Mouse (Mus musculus): ENCODE measurements at regions not wholly inside any gene's neighbourhood (a gene's known extent, or its start where the extent isn't known, plus 50 kb on each side); places are given as distances from the start of the nearest gene placed in this dataset.

DNA sequence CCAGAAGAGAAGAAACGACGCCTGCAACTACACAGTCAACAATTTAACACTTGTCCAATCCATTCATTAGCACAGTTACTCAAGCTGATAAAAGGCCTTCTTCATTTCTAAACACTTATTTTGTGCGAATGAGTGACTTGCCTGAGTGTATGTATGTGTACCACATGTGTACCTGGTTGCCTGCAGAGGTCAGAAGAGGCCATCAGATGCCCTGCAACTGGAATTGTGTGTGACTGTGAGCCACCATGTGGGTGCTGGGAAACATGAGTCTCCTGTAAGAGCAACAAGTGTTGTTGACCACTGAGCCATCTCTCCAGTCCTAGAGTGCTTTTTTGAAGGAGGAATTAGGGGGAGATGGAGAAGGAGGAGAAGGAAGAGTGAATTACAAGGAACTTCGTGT lies 90.2 kb upstream of the Foxq1 start:
- no peaks in the 10 kb centered on the region for H3K27me3 ChIP-seq (replicated peaks)
- no peak overlapping the region for H3K4me3 ChIP-seq (replicated peaks)
- H3K4me1 ChIP-seq = no peaks in the 10 kb centered on the region
- TF ChIP-seq FLI1 (IDR thresholded peaks at IDR 0.05; ENCODE audit: low read length) (no peak), GATA1 (IDR thresholded peaks at IDR 0.05; ENCODE audit: borderline replicate concordance, low read length) (no peak)
- no peaks in the 10 kb centered on the region for H3K36me3 ChIP-seq (replicated peaks; ENCODE audit: low read length)
- 0 out of 2 replicates have a peak, but pooled peaks cover 5% of the 10 kb centered on the region for H3K9me3 ChIP-seq

DNA sequence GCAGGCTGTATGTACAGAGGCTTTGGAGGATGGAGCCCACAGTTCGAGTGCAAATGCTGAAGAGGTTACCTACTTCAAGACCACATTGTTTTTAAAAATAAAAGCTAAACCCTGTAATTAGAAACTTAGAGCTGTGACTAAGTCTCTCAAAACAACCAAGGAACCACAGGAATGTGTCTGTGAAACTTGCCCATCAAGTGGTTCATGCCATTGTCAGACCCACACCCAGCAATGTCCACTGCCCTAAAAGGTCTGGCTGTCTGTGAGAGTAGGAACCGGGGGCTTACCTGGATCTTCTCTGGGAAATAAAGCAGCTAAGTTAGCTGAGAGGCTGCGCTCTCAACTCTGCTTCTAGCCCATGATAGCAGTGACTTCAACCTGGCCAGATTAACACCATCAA lies 87.8 kb upstream of the Foxq1 start:
- H3K27me3 ChIP-seq (replicated peaks) = no peaks in the 10 kb centered on the region
- TF ChIP-seq FLI1 (IDR thresholded peaks at IDR 0.05; ENCODE audit: low read length) (no peak), GATA1 (IDR thresholded peaks at IDR 0.05; ENCODE audit: borderline replicate concordance, low read length) (no peak)
- no peaks in the 10 kb centered on the region for H3K4me1 ChIP-seq

GRCm38 (mm10) chr13:31468983-31469382 lies 87.0 kb upstream of the Foxq1 start:
- Histone ChIP-seq H3K4me1 (no peaks in the 10 kb centered on the region), H3K9me3 (0 out of 2 replicates have a peak, but pooled peaks cover 5% of the 10 kb centered on the region), H3K4me3 (replicated peaks) (no peak overlapping the region), H3K27me3 (replicated peaks) (no peaks in the 10 kb centered on the region), H3K36me3 (replicated peaks; ENCODE audit: low read length) (no peaks in the 10 kb centered on the region)
- TF ChIP-seq GATA1 (IDR thresholded peaks at IDR 0.05; ENCODE audit: borderline replicate concordance, low read length) (no peak), FLI1 (IDR thresholded peaks at IDR 0.05; ENCODE audit: low read length) (no peak)

More for the DNA sequence above, 87.8 kb upstream of the Foxq1 start:
- Histone ChIP-seq H3K4me3 (replicated peaks) (no peak overlapping the region), H3K9me3 (0 out of 2 replicates have a peak, but pooled peaks cover 5% of the 10 kb centered on the region), H3K36me3 (replicated peaks; ENCODE audit: low read length) (no peaks in the 10 kb centered on the region)

DNA sequence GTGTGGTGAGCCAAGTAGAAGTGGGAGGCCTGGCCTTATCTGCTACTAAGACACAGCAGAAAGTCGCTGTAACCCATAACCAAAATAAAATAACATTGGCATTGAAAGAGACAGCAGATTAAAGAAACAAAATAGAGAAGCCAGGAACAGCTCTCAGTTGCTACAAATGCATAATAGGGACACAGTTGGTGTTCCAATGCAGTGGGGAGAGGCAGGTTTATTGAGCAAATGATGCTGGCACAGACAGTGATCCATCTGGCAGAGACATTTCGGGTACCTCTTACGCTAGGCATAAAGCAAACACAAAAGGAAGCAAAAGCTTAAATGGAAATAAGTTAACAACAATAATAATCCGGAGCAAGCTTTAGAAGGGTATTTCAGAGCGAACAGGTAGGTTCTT lies 83.6 kb upstream of the Foxq1 start:
- Histone ChIP-seq H3K4me3 (replicated peaks) (no peak overlapping the region), H3K36me3 (replicated peaks; ENCODE audit: low read length) (no peaks in the 10 kb centered on the region), H3K9me3 (0 out of 2 replicates have a peak, but pooled peaks cover 2% of the 10 kb centered on the region), H3K27me3 (replicated peaks) (no peaks in the 10 kb centered on the region), H3K4me1 (no peaks in the 10 kb centered on the region)
- no peak for TF ChIP-seq GATA1 (IDR thresholded peaks at IDR 0.05; ENCODE audit: borderline replicate concordance, low read length)

DNA sequence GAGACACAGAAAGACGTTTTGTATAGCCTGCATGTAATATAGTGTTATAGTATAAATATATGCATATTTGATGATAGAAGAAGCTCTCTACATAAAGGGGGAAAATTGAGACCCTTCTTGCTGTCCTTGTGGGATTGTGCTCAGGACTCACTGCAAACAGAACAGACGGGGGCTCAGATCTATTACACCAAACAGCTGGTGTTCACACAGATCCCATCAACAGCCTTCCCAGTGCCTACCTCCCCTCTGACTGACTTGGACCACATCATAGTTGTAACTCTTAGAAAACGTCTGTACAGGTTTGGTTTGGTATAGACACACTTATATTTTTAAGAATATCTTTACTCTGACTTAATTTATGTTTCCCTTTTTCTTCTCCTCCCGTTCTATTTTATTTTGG lies 83.1 kb upstream of the Foxq1 start:
- no peaks in the 10 kb centered on the region for H3K27me3 ChIP-seq (replicated peaks)
- H3K9me3 ChIP-seq = no peaks in the 10 kb centered on the region
- TF ChIP-seq GATA1 (IDR thresholded peaks at IDR 0.05; ENCODE audit: borderline replicate concordance, low read length) (no peak), FLI1 (IDR thresholded peaks at IDR 0.05; ENCODE audit: low read length) (no peak)
- no peak overlapping the region for H3K4me3 ChIP-seq (replicated peaks)
- no peaks in the 10 kb centered on the region for H3K36me3 ChIP-seq (replicated peaks; ENCODE audit: low read length)
- H3K4me1 ChIP-seq = no peaks in the 10 kb centered on the region

DNA sequence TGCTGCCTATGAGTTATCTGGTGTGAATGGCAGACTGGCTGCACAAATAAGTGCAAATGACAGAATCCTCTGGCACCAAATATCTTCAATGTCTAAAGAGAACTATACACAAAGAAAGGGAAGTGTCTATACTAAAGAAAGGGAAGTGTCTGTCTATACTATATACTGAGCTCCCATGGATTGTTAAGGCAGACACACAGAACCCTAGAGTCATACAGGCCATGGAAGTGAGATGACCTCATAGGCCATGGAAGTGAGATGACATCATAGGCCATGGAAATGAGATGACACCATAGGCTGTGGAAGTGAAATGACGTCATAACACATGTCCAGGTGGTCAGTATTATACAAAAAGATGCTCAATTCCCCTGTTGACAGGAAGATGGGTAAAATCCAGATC lies 82.7 kb upstream of the Foxq1 start:
- Histone ChIP-seq H3K27me3 (replicated peaks) (no peaks in the 10 kb centered on the region), H3K9me3 (no peaks in the 10 kb centered on the region), H3K36me3 (replicated peaks; ENCODE audit: low read length) (no peaks in the 10 kb centered on the region), H3K4me3 (replicated peaks) (no peak overlapping the region), H3K4me1 (no peaks in the 10 kb centered on the region)
- no peak for TF ChIP-seq FLI1 (IDR thresholded peaks at IDR 0.05; ENCODE audit: low read length)
- no peak for TF ChIP-seq GATA1 (IDR thresholded peaks at IDR 0.05; ENCODE audit: borderline replicate concordance, low read length)

DNA sequence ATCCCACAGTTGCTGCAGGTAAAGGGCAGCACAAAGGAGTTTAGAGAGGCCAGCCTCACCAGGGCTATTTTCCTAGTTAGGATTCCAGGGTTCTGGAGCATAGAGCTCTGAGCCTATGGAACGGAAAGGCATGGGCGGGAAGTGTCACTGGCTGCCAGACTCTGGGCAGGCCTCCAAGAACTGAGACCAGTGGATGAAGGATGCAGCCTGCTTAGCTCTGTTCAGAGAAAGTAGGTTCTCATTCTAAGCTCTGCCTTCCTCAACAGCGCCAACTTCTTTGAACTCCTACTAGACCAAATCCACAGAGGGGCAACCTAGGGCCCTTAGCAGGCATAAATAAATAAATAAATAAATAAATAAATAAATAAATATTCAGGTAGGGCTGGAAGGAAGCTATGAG lies 80.1 kb upstream of the Foxq1 start:
- no peak overlapping the region for H3K4me3 ChIP-seq (replicated peaks)
- H3K27me3 ChIP-seq (replicated peaks) = no peaks in the 10 kb centered on the region
- TF ChIP-seq FLI1 (IDR thresholded peaks at IDR 0.05; ENCODE audit: low read length) = no peak
- TF ChIP-seq GATA1 (IDR thresholded peaks at IDR 0.05; ENCODE audit: borderline replicate concordance, low read length) = no peak
- no peaks in the 10 kb centered on the region for H3K36me3 ChIP-seq (replicated peaks; ENCODE audit: low read length)
- H3K4me1 ChIP-seq = no peaks in the 10 kb centered on the region
- H3K9me3 ChIP-seq = no peaks in the 10 kb centered on the region

DNA sequence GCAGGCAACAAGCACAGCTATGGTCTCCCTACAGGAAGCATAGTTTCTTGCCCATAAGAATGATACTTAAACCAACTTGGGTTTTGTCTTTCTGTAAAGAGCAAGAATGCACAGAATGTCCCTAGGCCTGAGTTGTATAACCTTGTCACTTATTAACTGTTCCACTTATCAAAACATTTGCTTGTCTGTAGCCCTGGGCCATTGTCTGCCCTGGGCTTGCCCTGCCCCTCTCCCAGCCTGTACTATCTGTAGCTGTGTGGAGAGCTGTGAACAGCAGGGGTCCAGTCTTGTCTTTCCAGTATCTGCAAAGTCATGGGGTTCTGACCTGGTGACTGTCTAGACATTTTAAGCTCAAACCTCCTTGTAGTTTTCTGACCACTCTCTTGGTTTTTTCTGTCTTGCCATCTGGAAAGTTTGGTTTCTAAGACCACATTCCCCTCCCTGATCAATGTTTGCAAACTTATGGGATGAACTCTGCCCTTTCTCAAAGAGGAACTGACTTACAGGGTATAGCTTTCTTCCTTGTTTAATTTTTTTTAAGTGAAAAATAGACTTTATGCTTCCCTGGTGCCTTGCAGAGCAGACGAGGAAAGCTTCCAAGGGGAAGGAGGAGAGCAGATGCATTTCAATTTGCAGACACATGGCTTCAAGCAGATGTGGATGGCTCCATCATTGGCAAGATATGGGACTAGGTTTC lies 78.6 kb upstream of the Foxq1 start:
- Histone ChIP-seq H3K9me3 (no peaks in the 10 kb centered on the region), H3K4me1 (no peaks in the 10 kb centered on the region), H3K36me3 (replicated peaks; ENCODE audit: low read length) (no peaks in the 10 kb centered on the region), H3K27me3 (replicated peaks) (no peaks in the 10 kb centered on the region), H3K4me3 (replicated peaks) (no peak overlapping the region)
- TF ChIP-seq FLI1 (IDR thresholded peaks at IDR 0.05; ENCODE audit: low read length) (no peak), GATA1 (IDR thresholded peaks at IDR 0.05; ENCODE audit: borderline replicate concordance, low read length) (no peak)

DNA sequence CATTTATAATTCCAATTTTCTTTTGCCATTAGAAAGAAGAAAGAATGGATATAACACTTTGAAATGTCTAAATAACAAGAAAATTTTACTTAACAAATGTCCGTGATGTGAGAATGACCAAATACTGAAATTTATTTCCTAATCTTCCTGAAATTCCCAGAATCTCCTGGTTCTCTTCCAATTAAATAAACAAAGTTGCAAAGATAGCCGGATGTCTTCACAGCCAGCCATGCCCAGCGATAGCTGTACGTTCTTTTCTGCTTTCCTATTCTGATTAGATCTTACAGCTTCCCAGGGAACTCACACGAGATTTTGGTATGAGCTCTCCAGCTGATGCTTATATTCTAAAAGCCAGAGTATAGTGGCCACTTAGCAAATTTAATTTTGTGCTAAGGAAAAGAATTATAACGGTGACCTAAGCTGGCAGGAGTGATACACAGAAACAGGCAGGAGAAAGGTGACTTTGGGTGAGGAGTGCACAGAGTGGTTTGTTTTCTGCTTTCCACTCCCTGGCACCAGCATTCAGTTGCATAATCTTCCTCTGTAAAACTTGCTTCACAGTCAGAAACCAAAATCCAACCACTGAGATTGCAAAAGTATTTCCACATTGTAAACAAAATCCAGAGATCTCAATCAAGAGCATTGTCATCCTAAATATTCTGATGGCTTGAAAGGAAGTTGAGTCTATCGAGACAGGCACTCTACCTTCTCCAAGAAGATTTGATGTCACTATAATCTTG lies 74.7 kb upstream of the Foxq1 start:
- Histone ChIP-seq H3K4me3 (replicated peaks) (no peak overlapping the region), H3K36me3 (replicated peaks; ENCODE audit: low read length) (no peaks in the 10 kb centered on the region), H3K4me1 (no peaks in the 10 kb centered on the region), H3K27me3 (replicated peaks) (no peaks in the 10 kb centered on the region), H3K9me3 (no peaks in the 10 kb centered on the region)
- no peak for TF ChIP-seq GATA1 (IDR thresholded peaks at IDR 0.05; ENCODE audit: borderline replicate concordance, low read length)
- TF ChIP-seq FLI1 (IDR thresholded peaks at IDR 0.05; ENCODE audit: low read length) = no peak

DNA sequence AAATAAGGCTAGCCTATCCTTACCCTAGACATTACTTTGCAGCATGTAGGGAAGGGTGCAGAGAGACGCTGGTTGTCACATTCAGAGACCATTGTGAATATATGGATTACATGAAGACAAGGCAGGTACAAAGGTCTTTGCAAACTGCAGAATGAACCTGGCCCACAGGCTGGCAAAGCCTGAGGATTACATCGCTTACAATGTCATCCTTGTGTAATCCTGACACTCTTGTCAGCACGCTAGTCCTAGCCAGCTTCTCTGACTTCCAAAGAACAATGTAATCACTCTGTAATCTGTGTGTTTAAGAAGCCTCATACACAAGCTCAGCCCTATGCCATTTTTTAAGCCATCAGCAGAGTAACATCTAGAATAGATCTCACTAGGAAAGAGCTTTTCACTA lies 69.6 kb upstream of the Foxq1 start:
- TF ChIP-seq FLI1 (IDR thresholded peaks at IDR 0.05; ENCODE audit: low read length) = no peak
- TF ChIP-seq GATA1 (IDR thresholded peaks at IDR 0.05; ENCODE audit: borderline replicate concordance, low read length) = no peak
- Histone ChIP-seq H3K27me3 (replicated peaks) (no peaks in the 10 kb centered on the region), H3K9me3 (no peaks in the 10 kb centered on the region), H3K36me3 (replicated peaks; ENCODE audit: low read length) (no peaks in the 10 kb centered on the region), H3K4me1 (no peaks in the 10 kb centered on the region), H3K4me3 (replicated peaks) (no peak overlapping the region)
